Mouse (Mus musculus): Measurements from ENCODE around the gene Mtx1.
"Not testable (repeated sequence)": the region's sequence is repeated elsewhere in the genome, so short reads cannot be mapped to it uniquely, and the experiment has no call there.

Gene Mtx1

GRCm38 (mm10) chr3:89183058-89183958 is 43.6 kb downstream of the Mtx1 start, which contains the start of gene Fam189b:
Fam189b (plus strand) TSS chr3:89183143.
- peak; percentile 91 for DNase-seq (ENCODE audit: low read depth, low spot score)

GRCm38 (mm10) chr3:89182531-89183057 is 44.3 kb downstream of the Mtx1 start:
- no peak for DNase-seq (ENCODE audit: low read depth, low spot score)

- DNase-seq (ENCODE audit: low read depth, low spot score) = no peak
Observed at GRCm38 (mm10) chr3:89181749-89182500, 45.0 kb downstream of the Mtx1 start.

- DNase-seq (ENCODE audit: low read depth, low spot score) = no peak
Observed at GRCm38 (mm10) chr3:89179056-89179455, 47.8 kb downstream of the Mtx1 start.

DNA sequence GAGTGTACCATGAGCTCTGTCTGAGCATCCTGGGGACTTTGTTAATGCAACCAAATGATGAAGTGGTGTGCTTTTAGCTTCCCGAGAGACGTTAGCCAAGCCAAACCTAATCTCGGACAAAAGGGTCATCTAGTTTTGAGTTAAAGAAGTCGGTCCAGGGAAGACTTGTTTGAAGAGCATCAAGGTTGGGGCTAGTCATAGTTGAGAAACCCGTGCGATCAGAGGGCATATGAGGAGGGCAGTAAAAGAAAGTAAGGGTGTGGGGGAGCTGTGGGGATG is 48.8 kb downstream of the Mtx1 start:
- no peak for DNase-seq (ENCODE audit: low read depth, low spot score)

GRCm38 (mm10) chr3:89177242-89178106 is 49.4 kb downstream of the Mtx1 start, which contains the start of gene Scamp3:
Scamp3 (plus strand) TSS chr3:89177473.
- peak; percentile 98 for DNase-seq (ENCODE audit: low read depth, low spot score)

DNA sequence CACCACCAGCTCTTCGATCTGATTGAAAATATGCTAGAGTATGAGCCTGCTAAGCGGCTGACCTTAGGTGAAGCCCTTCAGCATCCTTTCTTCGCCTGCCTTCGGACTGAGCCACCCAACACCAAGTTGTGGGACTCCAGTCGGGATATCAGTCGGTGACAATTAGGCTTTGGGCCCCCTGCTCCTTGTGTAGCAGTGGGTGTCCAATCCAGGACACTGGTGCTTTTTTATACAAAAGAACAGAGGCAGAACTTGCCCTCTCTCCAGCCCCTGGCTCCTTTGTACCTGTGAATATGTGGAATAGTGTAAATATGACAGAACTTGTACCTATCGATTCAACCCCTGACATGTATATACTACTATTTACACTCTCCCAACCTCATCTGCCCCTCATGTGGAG is 50.5 kb downstream of the Mtx1 start:
- no peak for DNase-seq (ENCODE audit: low read depth, low spot score)

DNA sequence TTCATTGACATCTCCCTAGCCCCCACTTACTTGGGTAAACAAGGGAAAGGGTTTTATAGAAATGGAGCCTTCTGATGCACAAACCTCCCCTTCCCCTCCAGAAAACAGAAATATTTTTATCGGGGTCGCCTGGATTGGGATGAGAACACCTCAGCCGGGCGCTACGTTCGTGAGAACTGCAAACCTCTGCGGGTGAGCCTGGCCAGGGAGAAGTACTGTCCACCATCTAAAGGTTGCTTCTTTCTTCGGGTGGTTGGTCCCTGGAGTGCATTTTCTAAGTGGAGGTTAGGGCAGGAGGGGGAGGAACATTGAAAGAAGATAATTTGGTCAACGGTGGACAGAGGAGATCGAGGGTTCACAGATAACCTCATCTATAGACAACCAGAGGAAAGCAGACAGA is 51.3 kb downstream of the Mtx1 start:
- no peak for DNase-seq (ENCODE audit: low read depth, low spot score)

DNA sequence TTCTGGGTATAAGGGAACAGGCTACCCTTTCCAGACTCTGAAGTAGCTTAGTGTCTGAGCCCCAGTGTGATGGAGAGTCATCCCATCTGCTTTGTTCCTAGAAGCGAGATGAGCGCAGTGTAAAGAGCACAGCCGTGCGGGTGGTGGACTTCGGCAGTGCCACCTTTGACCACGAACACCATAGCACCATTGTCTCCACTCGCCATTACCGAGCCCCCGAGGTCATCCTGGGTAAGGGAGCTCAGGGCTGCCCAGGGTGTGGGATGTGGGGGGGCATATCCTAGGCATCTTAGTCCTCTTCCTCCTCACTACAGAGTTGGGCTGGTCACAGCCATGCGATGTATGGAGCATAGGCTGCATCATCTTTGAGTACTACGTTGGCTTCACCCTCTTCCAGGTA is 52.0 kb downstream of the Mtx1 start:
- DNase-seq (ENCODE audit: low read depth, low spot score) = no peak

GRCm38 (mm10) chr3:89166945-89167344 is 59.9 kb downstream of the Mtx1 start:
- no peak for DNase-seq (ENCODE audit: low read depth, low spot score)

GRCm38 (mm10) chr3:89165268-89165870 is 61.5 kb downstream of the Mtx1 start:
- no peak for DNase-seq (ENCODE audit: low read depth, low spot score)

GRCm38 (mm10) chr3:89164506-89165267 is 62.2 kb downstream of the Mtx1 start, which contains the start of gene Clk2:
Clk2 (plus strand) TSS chr3:89164795.
- DNase-seq (ENCODE audit: low read depth, low spot score) = peak; percentile 83

- no peak for DNase-seq (ENCODE audit: low read depth, low spot score)
Observed at GRCm38 (mm10) chr3:89163643-89164245, 63.1 kb downstream of the Mtx1 start.

DNA sequence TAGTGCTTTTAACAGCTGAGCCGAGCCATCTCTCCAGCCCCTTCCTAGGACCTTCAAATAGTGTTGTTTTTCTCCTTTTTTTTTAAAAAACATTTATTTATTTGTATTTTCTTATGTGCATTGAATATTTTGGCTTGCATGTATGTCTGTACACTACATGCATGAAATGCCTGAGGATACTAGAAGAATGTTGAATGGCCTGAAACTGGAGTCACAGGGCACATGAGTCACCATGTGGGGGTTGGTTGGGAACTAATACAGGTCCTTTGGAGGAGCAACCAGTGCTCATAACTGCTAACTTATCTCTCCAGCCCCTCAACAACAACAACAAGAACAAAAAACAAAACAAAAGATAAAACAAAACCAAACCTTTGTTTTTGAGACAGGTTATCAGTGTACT is 63.8 kb downstream of the Mtx1 start:
- no peak for DNase-seq (ENCODE audit: low read depth, low spot score)

GRCm38 (mm10) chr3:89161786-89162185 is 65.1 kb downstream of the Mtx1 start:
- no peak for DNase-seq (ENCODE audit: low read depth, low spot score)

GRCm38 (mm10) chr3:89161207-89161606 is 65.7 kb downstream of the Mtx1 start:
- DNase-seq (ENCODE audit: low read depth, low spot score) = not testable (repeated sequence)

- no peak for DNase-seq (ENCODE audit: low read depth, low spot score)
Observed at GRCm38 (mm10) chr3:89159616-89160344, 67.1 kb downstream of the Mtx1 start, which contains the start of gene Hcn3. Hcn3 (minus strand) TSS chr3:89160196.

DNA sequence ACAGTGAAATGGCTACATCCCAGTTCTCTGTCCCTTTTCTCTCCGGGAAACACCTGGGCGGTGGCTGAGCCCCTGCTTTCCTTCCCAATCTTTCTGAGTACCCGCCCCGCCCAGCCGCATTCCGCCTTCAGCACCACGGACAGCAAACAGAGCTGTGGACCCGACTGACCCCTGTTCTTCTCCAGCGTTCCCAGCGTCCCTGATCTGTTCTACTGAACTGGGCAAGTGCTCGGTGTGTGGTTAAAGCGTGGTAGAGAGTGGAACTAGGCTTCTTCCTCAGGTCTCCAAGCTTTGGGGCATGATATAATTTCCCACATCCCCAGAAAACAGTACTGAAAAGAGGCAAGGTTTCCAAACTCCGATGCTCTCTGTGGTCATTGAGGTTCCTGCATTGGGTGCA is 67.7 kb downstream of the Mtx1 start:
- no peak for DNase-seq (ENCODE audit: low read depth, low spot score)

All from telencephalon, adult 2 months (tissue).